Mouse (Mus musculus) erythroblast, embryonic 14.5 days (primary cell): Measurements from ENCODE around the gene Stx8.

Experiments used
- GATA1 ChIP-seq: IDR thresholded peaks from 2 replicates; pipeline ENCODE4 v1.6.1; 2012; ENCODE audit warnings: low read length, inconsistent platforms, mixed read lengths
- TAL1 ChIP-seq: IDR thresholded peaks from 3 replicates; pipeline ENCODE4 v1.6.1; 2012; ENCODE audit warnings: low read length, inconsistent platforms, mixed read lengths

DNA sequence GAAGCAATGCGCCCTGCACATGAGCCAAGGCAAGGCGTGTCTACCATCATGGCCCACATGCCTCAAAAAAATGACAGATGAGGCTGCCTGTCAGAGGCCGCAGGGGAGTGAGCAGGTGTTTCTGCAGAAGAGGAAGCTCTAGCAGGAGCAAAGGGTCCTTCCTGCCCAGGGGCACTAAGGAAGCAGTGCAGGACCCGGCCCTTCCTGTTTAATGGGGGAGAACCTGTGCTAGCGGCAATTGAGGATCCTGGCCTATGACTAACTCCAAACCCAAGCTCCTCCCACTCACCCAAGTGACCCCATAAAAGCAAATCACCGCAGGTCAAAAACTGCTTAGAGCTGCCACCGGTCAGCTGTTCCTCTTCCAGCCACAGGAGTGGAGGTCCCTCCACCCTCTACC lies 287.5 kb downstream of the Stx8 start:
- TF ChIP-seq GATA1 (no peak), TAL1 (no peak)
